Mouse (Mus musculus): ENCODE measurements around the gene Tjp1.

DNA sequence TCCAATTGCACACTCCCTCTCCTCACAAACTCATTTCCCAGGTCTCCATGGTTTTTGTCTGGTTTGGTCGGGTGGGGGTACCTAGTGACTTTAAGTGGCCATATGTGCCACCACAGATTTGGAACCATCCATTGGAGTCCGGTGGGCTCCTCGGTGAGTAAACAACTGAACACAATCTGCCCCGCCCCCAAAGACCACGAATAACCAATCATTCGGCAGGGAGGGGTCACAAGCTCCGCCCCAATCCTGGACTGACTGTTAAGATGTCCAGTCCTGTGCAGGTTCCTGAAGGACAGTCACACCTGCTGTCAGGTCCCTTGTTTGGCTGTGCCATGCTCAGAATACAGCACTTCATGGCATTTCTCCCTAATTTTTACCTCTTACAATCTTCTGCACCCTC, 37.1 kb downstream of the Tjp1 start:
- TF ChIP-seq POLR2A (IDR thresholded peaks at IDR 0.05; ENCODE audit: low read depth, low read length) (no peak), CTCF (conservative IDR thresholded peaks at IDR 0.05; ENCODE audit: insufficient read depth, insufficient read length, low read depth, low read length) (no peak)
